Mouse (Mus musculus): ENCODE data around the gene Sgo2b. TPM values are rescaled to one million over a fixed set of nuclear protein-coding genes. Genes with fewer than 3 reads are reported as not detected.

The Sgo2b gene
- polyA plus RNA-seq, 1 experiment from 2014 or later: not detected

DNA sequence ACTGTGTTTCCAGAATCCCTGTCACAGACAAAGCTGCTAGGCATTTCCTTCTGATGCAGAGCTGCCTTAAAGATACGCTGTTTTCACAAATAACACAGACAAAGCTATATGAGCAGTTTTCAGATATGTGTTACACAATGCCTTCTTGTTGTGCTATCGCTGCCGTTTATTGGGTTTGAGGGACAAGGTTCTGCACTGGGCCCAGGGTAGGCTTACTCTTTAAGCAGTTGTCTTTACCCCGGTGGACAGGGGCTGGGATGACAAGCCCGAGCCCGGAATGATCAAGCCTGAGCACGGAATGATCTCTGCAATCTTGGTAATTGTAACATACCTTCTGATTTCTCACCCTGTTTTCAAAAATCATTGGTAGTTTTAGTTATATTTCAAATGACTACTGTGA lies 75.1 kb downstream of the Sgo2b start:
- ATAC-seq (ENCODE audit: low FRiP score): peak; percentile 75; the same call in 1 of the 2 replicates
- Histone ChIP-seq H3K4me3 (replicated peaks) (no peak overlapping the region), H3K9ac (replicated peaks) (no peak overlapping the region), H3K4me2 (no peak overlapping the region), H3K4me1 (no peaks in the 10 kb centered on the region), H3K9me3 (replicated peaks) (no peaks in the 10 kb centered on the region), H3K27me3 (replicated peaks) (0 out of 2 replicates have a peak, but pooled peaks cover 2% of the 10 kb centered on the region), H3K27ac (replicated peaks) (0 out of 2 replicates have a peak overlapping the region, but pooled peaks have one; percentile 38), H3K36me3 (no peaks in the 10 kb centered on the region)
- WGBS: 91% methylated on average over 7 of the region's 7 CpGs

Data from neural tube, embryonic 15.5 days (tissue).